Mouse (Mus musculus) forebrain, embryonic 16.5 days (tissue): Measurements from ENCODE around the gene Hhatl. TPM values are rescaled to one million over a fixed set of nuclear protein-coding genes. Genes with fewer than 3 reads are reported as not detected.

Experiments
- ATAC-seq: fragments of 200-750 bp; cut with Nextera tagmentation; 2 replicates; pipeline ENCODE4 v1.8.0; 2017; ENCODE audit warnings: mild to moderate bottlenecking, moderate library complexity
- H3K27ac ChIP-seq: fragments of 300-500 bp; sonication (generic); 2 replicates; pipeline ENCODE4 v1.5.1; 2014; ENCODE audit warnings: low read length, control low read depth
- H3K27me3 ChIP-seq: fragments of 300-500 bp; sonication (generic); replicated peaks from 2 replicates; pipeline ENCODE4 v1.6.1; 2014; ENCODE audit warnings: low read length; ENCODE audit not compliant: control insufficient read depth, insufficient read depth
- H3K36me3 ChIP-seq: fragments of 300-500 bp; sonication (generic); 2 replicates; pipeline ENCODE4 v1.6.1; 2014; ENCODE audit not compliant: control insufficient read depth, insufficient read depth
- H3K4me1 ChIP-seq: fragments of 300-500 bp; sonication (generic); replicated peaks from 2 replicates; pipeline ENCODE4 v1.6.1; 2014; ENCODE audit warnings: low read length; ENCODE audit not compliant: control insufficient read depth, insufficient read depth
- H3K4me2 ChIP-seq: fragments of 300-500 bp; sonication (generic); 2 replicates; pipeline ENCODE4 v1.6.1; 2014; ENCODE audit warnings: mild to moderate bottlenecking, low read length, control low read depth
- H3K4me3 ChIP-seq: fragments of 300-500 bp; sonication (generic); replicated peaks from 2 replicates; pipeline ENCODE4 v1.5.1; 2014; ENCODE audit warnings: mild to moderate bottlenecking, low read length, control low read depth
- H3K9ac ChIP-seq: fragments of 300-500 bp; sonication (generic); replicated peaks from 2 replicates; pipeline ENCODE4 v1.6.1; 2014; ENCODE audit warnings: low read depth, low read length, control low read depth
- H3K9me3 ChIP-seq: fragments of 300-500 bp; sonication (generic); 2 replicates; pipeline ENCODE4 v1.6.1; 2016; ENCODE audit warnings: low read length; ENCODE audit not compliant: control insufficient read depth
- WGBS: fragments of 180-500 bp; shearing (Covaris S2); extraction: QIAGEN DNeasy Blood & Tissue Kit; methylation state at CpG from one replicate; pipeline ENCODE4 v1.1.7; 2014; 5-methylcytosine and 5-hydroxymethylcytosine counted together
- polyA plus RNA-seq: library from polyadenylated mRNA; unstranded; fragments of >200 nt; fragmentation: Nextera tagmentation; extraction: Ambion mirVana; gene quantifications from 2 replicates; pipeline ENCODE4 v1.2.1, GENCODE M21; 2015

The Hhatl gene
- polyA plus RNA-seq, 1 experiment from 2014 or later: not detected

DNA sequence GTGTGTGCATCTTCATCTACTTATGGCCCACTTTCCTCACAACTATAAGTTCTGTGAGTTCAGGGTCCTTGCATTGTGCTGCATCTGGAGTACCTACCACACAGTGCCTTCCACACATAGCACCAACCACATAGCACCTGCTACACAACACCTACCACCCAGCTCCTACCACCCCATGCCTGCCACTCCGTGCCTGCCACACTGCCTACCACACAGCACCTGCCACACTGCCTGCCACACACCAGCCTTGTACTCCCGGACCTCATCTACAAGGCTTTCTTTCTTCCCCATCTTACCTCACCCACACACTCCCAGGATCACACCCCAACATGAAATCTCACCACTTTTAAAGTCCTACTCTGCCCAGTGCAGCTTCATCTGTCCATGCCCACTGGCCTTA lies 5.9 kb downstream of the Hhatl start:
- Histone ChIP-seq H3K4me3 (no peak overlapping the region), H3K9ac (no peak overlapping the region), H3K27ac (no peak overlapping the region), H3K4me1 (0 out of 2 replicates have a peak, but pooled peaks cover 3% of the 10 kb centered on the region), H3K9me3 (no peaks in the 10 kb centered on the region), H3K27me3 (no peaks in the 10 kb centered on the region), H3K36me3 (no peaks in the 10 kb centered on the region), H3K4me2 (no peak overlapping the region)
- WGBS: 81% methylated on average over 2 of the region's 2 CpGs
- no peak for ATAC-seq

DNA sequence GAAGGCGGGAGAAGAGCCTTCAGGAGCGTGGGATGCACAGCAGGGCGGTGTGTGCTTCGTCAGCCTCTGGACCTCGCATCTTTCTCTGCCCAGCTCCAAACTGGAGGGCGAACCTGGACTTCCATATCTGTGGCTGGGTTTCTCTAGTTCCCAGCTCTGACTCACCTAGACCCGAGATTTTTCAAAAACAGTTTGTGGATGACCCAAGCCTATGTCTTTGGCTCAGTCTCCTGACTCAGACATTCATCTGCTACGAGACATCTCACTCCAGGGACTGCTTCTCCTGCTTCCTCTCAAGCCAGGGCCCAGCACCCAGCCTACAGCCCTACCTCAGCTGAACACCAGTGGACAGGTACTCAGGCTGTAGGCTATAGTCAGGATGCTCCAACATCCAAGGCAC lies 7.0 kb downstream of the Hhatl start:
- Histone ChIP-seq H3K9me3 (no peaks in the 10 kb centered on the region), H3K4me1 (0 out of 2 replicates have a peak, but pooled peaks cover 3% of the 10 kb centered on the region), H3K9ac (no peak overlapping the region), H3K36me3 (no peaks in the 10 kb centered on the region), H3K4me3 (no peak overlapping the region), H3K27ac (no peak overlapping the region), H3K27me3 (no peaks in the 10 kb centered on the region), H3K4me2 (no peak overlapping the region)
- no peak for ATAC-seq
- WGBS: 85% methylated on average over 8 of the region's 8 CpGs

DNA sequence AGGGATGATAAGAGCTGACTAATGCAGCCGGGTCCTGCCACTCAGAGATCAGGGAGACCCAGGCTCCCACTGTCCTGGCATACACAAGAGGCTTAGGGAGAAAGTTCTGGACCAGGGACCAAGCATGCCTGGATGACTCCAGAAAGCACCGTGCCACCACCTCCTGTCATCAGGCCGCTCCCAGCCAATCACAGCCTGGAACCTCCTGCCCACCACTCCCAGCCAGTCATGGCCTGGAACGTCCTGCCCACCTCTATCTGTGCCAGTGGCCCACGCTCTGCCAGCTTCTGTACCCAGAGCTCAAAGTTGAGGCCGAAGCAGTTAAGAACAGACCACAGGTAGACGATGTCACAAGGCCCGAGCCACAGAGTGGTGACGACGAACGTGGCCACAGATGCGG lies 7.5 kb downstream of the Hhatl start:
- WGBS: 88% methylated on average over 12 of the region's 12 CpGs
- Histone ChIP-seq H3K9me3 (no peaks in the 10 kb centered on the region), H3K4me2 (no peak overlapping the region), H3K4me3 (no peak overlapping the region), H3K9ac (no peak overlapping the region), H3K36me3 (no peaks in the 10 kb centered on the region), H3K4me1 (0 out of 2 replicates have a peak, but pooled peaks cover 3% of the 10 kb centered on the region), H3K27ac (no peak overlapping the region), H3K27me3 (no peaks in the 10 kb centered on the region)
- no peak for ATAC-seq

DNA sequence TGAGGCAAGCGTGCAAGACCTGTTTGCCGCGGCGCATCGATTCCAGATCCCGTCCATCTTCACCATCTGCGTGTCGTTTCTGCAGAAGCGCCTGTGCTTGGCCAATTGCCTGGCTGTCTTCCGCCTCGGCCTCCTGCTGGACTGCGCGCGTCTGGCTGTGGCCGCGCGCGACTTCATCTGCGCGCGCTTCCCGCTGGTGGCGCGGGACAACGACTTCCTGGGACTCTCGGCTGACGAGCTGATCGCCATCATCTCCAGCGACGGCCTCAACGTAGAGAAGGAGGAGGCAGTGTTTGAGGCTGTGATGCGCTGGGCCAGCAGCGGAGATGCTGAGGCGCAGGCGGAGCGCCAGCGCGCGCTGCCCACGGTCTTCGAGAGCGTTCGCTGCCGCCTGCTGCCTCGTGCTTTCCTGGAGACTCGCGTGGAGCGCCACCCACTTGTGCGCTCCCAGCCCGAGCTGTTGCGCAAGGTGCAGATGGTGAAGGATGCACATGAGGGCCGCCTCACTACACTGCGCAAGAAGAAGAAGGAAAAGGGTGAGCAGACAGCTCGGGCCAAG lies 14.2 kb downstream of the Hhatl start:
- H3K4me1 ChIP-seq: peaks cover 7% of the 10 kb centered on the region; the same call in 1 of the 2 replicates
- no peaks in the 10 kb centered on the region for H3K9me3 ChIP-seq
- peak; percentile 63 for ATAC-seq
- no peaks in the 10 kb centered on the region for H3K36me3 ChIP-seq
- peak overlapping the region; percentile 12 for H3K9ac ChIP-seq
- H3K27ac ChIP-seq: no peak overlapping the region
- peaks cover 10% of the 10 kb centered on the region for H3K27me3 ChIP-seq
- 10% methylated on average over 54 of the region's 54 CpGs for WGBS
- H3K4me3 ChIP-seq: peak overlapping the region; percentile 41
- peak overlapping the region; percentile 59 for H3K4me2 ChIP-seq

DNA sequence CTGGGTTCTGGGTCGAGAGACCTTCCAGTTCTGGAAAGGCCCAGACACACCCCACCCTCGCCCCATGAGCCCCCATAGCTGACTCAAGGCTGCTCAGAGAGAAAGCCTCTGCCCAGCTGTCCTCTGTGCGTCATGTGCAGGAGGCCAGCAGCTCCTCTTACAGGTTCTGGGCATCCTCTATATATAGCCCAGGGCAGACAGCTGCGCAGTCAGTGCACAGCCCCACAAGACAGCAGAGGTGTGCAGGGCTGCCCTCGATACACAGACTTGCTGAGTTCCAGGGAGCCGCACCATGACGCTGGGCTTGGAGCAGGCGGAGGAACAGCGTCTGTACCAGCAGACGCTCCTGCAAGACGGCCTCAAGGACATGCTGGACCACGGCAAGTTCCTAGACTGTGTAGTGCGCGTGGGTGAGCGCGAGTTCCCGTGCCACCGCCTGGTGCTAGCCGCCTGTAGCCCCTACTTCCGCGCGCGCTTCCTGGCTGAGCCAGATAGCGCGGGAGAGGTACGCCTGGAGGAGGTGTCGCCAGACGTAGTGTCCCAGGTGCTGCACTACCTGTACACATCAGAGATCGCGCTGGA lies 14.7 kb downstream of the Hhatl start, which contains the start of gene Klhl40:
Klhl40 (plus strand) TSS at position 124 of the 582 bp plus-strand sequence.
- Histone ChIP-seq H3K4me3 (peak within 1 kb of the TSS; percentile 41), H3K4me1 (peaks cover 7% of the 10 kb centered on the region; the same call in 1 of the 2 replicates), H3K4me2 (peak within 1 kb of the TSS; percentile 59), H3K27me3 (peaks cover 10% of the 10 kb centered on the region), H3K36me3 (no peaks in the 10 kb centered on the region), H3K9ac (peak within 1 kb of the TSS; percentile 12), H3K9me3 (no peaks in the 10 kb centered on the region), H3K27ac (no peak within 1 kb of the TSS)
- WGBS: 20% methylated on average over 30 of the region's 30 CpGs
- peak; percentile 71 for ATAC-seq

DNA sequence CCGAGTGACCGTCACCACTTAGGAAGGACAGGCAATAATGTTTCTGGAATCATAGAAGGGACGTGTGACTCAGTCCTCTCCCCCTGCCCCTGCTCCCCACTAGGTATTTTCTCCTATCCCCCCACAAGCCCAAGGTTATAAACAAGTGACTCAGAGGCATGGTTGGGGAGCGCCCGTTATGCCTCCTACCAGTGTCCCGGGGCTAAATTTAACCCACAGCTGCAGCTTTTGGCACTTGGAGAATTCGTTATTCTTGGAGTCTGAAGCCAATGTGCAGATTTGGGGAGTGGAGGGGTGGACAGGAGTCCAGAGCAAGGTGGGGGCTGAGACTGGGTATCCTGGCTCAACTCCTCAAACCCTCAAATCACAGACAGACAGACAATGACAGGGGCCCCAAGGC lies 15.8 kb downstream of the Hhatl start:
- H3K4me2 ChIP-seq: no peak overlapping the region
- WGBS: 77% methylated on average over 7 of the region's 7 CpGs
- peaks cover 10% of the 10 kb centered on the region for H3K27me3 ChIP-seq

DNA sequence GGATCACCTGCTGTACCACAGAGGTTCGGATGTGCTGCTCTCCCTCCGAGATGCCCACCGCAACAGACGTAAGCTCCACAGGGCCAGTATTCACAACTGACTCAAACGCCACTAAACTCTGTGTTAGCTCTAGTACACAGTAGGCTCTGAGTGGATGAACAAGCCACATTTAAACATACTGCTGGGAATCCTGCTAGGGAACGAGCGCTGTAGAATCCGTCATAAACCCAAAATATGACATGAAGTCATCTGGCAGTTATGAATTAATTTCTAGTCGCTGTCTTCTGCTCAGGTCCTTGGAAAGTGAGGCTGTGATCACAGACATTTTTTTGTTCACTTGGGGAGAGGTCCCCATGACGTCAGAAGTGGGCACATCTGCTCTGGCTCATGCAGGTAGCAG lies 16.4 kb downstream of the Hhatl start:
- Histone ChIP-seq H3K9me3 (no peaks in the 10 kb centered on the region), H3K9ac (no peak overlapping the region), H3K36me3 (no peaks in the 10 kb centered on the region), H3K27me3 (peaks cover 10% of the 10 kb centered on the region), H3K4me3 (no peak overlapping the region), H3K27ac (no peak overlapping the region), H3K4me2 (no peak overlapping the region), H3K4me1 (peaks cover 7% of the 10 kb centered on the region; the same call in 1 of the 2 replicates)
- ATAC-seq: no peak
- 75% methylated on average over 10 of the region's 10 CpGs for WGBS

More for the DNA sequence above, 15.8 kb downstream of the Hhatl start:
- Histone ChIP-seq H3K4me3 (no peak overlapping the region), H3K9me3 (no peaks in the 10 kb centered on the region), H3K36me3 (no peaks in the 10 kb centered on the region), H3K4me1 (peaks cover 7% of the 10 kb centered on the region; the same call in 1 of the 2 replicates), H3K9ac (no peak overlapping the region), H3K27ac (no peak overlapping the region)
- no peak for ATAC-seq

DNA sequence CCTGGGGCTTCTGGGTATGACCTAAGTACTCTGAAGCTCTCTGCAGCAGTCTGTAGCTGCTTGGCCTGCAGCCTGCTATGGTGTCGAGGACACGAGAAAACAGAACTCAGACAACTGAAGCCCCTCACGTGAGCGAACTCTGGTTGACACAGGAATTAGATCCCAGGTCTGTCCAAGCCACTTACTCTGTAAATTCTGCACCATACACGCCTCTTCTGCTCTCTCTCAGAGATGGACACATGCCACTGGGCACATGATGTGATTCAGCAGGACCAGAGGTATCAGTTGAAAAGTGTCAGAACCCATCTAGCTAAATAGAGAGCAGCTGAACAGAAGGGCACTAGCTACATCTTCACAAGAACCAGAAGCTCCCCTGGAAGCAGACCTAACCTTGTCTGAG lies 19.9 kb downstream of the Hhatl start:
- Histone ChIP-seq H3K4me2 (no peak overlapping the region), H3K9ac (no peak overlapping the region), H3K9me3 (no peaks in the 10 kb centered on the region), H3K4me1 (no peaks in the 10 kb centered on the region), H3K27ac (no peak overlapping the region), H3K36me3 (peaks cover 4% of the 10 kb centered on the region; the same call in 1 of the 2 replicates), H3K4me3 (no peak overlapping the region), H3K27me3 (peaks cover 5% of the 10 kb centered on the region; the same call in 1 of the 2 replicates)
- WGBS: 78% methylated on average over 5 of the region's 5 CpGs
- no peak for ATAC-seq

DNA sequence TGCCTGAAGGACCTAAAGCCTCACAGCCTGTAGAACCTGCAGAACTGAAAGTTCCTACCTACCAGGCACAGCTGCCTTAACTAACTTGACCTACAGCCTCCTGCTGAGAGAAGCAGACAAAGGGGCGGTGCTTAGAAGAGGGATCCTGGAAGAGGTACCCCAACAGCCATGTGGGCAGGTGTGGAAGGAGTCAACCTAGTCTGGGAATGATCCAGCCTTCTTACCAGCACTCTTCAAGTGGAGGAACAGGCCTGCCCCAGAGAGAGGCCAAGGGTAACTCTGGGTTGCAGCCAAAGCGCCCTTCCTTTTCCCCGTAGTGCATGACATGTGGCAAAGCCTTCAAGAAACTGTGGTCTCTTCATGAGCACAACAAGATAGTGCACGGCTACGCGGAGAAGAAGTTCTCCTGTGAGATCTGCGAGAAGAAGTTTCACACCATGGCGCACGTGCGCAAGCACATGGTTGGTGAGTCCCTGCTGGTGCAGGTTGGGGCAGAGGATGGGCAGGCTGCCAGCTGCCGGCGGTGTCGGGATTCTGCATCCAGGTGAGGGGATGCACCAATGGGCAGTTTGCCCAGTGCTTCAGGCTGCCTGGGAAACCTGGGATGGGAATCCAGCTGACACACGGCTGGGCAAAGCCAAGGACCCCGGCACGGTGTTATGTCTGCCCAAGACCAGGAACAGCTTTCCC lies 27.0 kb downstream of the Hhatl start:
- WGBS: 75% methylated on average over 16 of the region's 16 CpGs
- no peak overlapping the region for H3K4me3 ChIP-seq
- H3K27me3 ChIP-seq: no peaks in the 10 kb centered on the region
- no peak for ATAC-seq
- H3K36me3 ChIP-seq: peaks cover 13% of the 10 kb centered on the region; the same call in 1 of the 2 replicates
- no peak overlapping the region for H3K27ac ChIP-seq
- peaks cover 16% of the 10 kb centered on the region for H3K4me1 ChIP-seq
- no peak overlapping the region for H3K4me2 ChIP-seq
- no peaks in the 10 kb centered on the region for H3K9me3 ChIP-seq
- no peak overlapping the region for H3K9ac ChIP-seq
